Mouse (Mus musculus): ENCODE data around the gene Mtcl1.

The Mtcl1 gene

GRCm38 (mm10) chr17:66322646-66323255 is 126.8 kb downstream of the Mtcl1 start:
- DNase-seq (ENCODE audit: low read depth), result no peak

DNA sequence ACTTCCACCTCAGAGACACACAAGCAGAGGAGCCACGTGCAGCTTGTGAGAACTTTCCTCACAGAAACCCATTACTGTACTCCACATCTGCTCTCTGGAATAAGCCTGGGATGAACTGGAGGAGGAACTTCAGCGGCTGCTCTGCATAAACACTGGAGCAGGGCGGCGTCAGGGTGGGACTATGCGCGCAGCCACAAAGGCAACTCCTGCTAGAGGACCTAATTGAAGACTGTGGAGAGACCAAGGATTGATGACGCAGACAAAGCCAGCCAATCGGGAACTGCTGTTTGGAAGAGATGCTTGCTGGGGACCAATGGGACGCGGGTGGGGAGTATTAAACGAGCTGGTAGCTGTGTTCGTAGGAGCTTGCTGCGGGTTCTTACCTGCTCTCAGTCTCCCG is 127.6 kb downstream of the Mtcl1 start:
- DNase-seq (ENCODE audit: low read depth), result no peak

DNA sequence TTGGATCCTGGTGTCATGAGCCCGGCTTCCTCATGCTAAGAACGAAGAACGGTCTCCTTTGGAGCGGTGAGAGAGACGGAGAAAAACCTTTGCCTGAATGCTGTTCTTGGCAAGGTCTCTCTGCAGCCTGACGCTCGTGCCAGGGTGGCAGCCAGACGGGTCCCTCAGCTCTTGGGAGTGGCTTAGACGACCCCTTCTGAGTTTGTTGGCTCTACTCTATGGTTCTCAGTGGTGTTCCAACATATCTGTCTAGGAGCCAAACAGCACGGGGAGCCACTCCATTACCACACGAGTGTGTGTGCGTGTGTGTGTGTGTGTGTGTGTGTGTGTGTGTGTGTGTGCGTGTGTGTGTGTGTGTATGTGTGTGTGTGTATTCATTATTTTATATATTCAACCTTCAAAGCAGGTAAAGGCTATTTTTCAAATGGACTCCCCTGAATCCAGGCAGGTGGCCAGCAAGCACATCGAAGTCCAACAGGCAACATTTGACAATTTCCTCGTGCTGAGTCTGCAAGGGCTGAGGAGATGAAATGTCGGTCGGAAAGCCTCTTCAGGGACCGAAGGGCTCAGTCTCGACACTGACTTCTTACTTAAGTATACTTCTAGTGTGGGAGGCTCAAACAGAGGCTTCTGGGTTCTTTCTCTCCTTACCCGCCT is 128.7 kb downstream of the Mtcl1 start:
- DNase-seq (ENCODE audit: low read depth), result no peak

GRCm38 (mm10) chr17:66318031-66318430 is 131.5 kb downstream of the Mtcl1 start:
- no peak for DNase-seq (ENCODE audit: low read depth)

- no peak for DNase-seq (ENCODE audit: low read depth)
These were observed 132.0 kb downstream of the Mtcl1 start for GRCm38 (mm10) chr17:66317576-66317975.

DNA sequence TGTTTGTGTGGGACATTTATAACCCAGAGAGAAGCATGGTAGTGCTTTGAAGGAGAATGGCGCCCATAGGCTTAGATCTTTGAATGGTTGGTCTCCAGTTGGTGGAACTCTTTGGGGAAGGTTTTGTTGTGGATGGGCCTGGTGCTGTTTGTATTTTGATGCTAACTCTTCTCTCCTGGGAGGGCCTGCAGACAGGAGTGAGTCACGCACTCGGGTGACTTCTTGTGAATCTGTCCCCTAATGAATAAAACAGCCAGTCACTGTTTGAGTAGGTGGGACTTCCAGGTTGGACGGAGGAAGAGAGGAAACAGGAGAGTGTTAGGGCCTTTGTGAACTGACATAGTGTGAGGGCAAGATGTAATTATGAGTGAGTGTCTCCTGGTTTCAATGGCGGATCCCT is 132.4 kb downstream of the Mtcl1 start:
- DNase-seq (ENCODE audit: low read depth), result no peak

GRCm38 (mm10) chr17:66315451-66315850 is 134.1 kb downstream of the Mtcl1 start:
- DNase-seq (ENCODE audit: low read depth), result no peak

DNA sequence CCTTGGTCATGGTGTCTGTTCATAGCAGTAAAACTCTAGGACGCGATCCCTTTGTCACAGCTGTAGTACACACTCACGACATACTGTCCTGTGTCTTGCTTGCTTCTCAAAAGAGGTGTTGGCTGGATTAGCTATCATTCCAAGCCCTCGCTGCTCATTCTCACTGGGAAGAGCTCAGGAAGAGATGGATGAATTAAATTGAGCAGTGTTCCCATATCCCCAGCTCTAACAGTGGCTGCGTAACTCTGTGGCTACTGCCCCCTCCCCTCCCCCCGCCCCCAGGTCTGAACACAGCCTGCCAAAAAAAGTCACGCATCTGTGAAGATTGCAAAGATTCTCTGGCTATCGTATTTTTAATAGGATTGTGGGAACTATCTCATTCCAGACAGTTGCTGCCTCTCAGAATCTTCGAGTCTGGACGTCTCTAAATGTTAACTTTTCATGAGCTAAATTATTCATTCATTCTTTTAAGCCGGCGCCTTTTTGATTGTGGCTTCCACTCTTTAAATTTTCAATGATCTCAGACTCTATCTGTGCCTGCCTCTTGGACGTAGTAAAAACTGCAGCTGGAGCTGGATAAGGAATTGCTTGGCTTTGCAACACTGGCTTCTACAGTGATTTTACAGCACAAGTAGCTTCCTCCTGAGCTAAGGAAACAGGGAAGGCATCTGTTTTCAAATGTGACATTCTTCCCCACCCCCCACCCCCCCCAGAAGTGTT is 134.8 kb downstream of the Mtcl1 start:
- DNase-seq (ENCODE audit: low read depth), result no peak

- no peak for DNase-seq (ENCODE audit: low read depth)
These were observed 147.6 kb downstream of the Mtcl1 start for GRCm38 (mm10) chr17:66301906-66302305.

- no peak for DNase-seq (ENCODE audit: low read depth)
These were observed 148.3 kb downstream of the Mtcl1 start for GRCm38 (mm10) chr17:66301267-66301666.

- no peak for DNase-seq (ENCODE audit: low read depth)
These were observed 151.8 kb downstream of the Mtcl1 start for GRCm38 (mm10) chr17:66297721-66298120.

GRCm38 (mm10) chr17:66293581-66293980 is 156.0 kb downstream of the Mtcl1 start:
- no peak for DNase-seq (ENCODE audit: low read depth)

- DNase-seq (ENCODE audit: low read depth), result no peak
These were observed 159.7 kb downstream of the Mtcl1 start for GRCm38 (mm10) chr17:66289894-66290293.

All from c-Kit-positive CD71-negative TER-119-negative erythroid progenitor cells, embryonic 14.5 days (primary cell).